Mouse (Mus musculus) liver, embryonic 14.5 days (tissue): Measurements from ENCODE around the gene Hmg20b. TPM values are rescaled to one million over a fixed set of nuclear protein-coding genes. Genes with fewer than 3 reads are reported as not detected.

Experiments
- ATAC-seq: fragments of 200-750 bp; cut with Nextera tagmentation; 2 replicates; pipeline ENCODE4 v1.8.0; 2017; ENCODE audit warnings: moderate number of reproducible peaks, mild to moderate bottlenecking, moderate library complexity; ENCODE audit not compliant: insufficient read depth
- DNase-seq, 3 experiments: peaks; one replicate each; pipeline ENCODE4 v3.0.0-alpha.2; 2012 to 2013; ENCODE audit warnings: low read depth in 3 of 3, low spot score in 3 of 3
- H3K27ac ChIP-seq: fragments of 300-500 bp; sonication (generic); 2 replicates; pipeline ENCODE4 v1.5.1; 2014; ENCODE audit warnings: moderate library complexity, mild to moderate bottlenecking, control low read depth, inconsistent platforms
- H3K27me3 ChIP-seq: fragments of 300-500 bp; sonication (generic); 2 replicates; pipeline ENCODE4 v1.6.1; 2014; ENCODE audit warnings: mild to moderate bottlenecking, low read length, moderate library complexity; ENCODE audit not compliant: control insufficient read depth, insufficient read depth
- H3K36me3 ChIP-seq: fragments of 300-500 bp; sonication (generic); replicated peaks from 2 replicates; pipeline ENCODE4 v1.6.1; 2014; ENCODE audit warnings: low read depth; ENCODE audit not compliant: control insufficient read depth, insufficient read depth
- H3K4me1 ChIP-seq, 2 experiments: fragments of 200-500 bp in 1 of 2; fragments of 300-500 bp in 1 of 2; sonication (generic) in 1 of 2; replicated peaks; 2 replicates each; pipeline ENCODE4 v1.6.1; 2012 to 2014; ENCODE audit warnings: antibody characterized with exemption in 1 of 2, inconsistent platforms in 1 of 2, low read length in 1 of 2; ENCODE audit not compliant: control insufficient read depth in 2 of 2, insufficient read depth in 2 of 2
- H3K4me2 ChIP-seq: fragments of 300-500 bp; sonication (generic); 2 replicates; pipeline ENCODE4 v1.6.1; 2014; ENCODE audit warnings: low read depth, mild to moderate bottlenecking, control low read depth, moderate library complexity
- H3K4me3 ChIP-seq, 2 experiments: fragments of 200-500 bp in 1 of 2; fragments of 300-500 bp in 1 of 2; sonication (generic) in 1 of 2; 2 replicates each; pipeline ENCODE4 v1.5.1; 2012 to 2014; ENCODE audit warnings: low read depth in 2 of 2, low read length in 2 of 2, mild to moderate bottlenecking in 2 of 2, control low read depth in 1 of 2, inconsistent platforms in 1 of 2, moderate library complexity in 1 of 2; ENCODE audit not compliant: insufficient read depth in 1 of 2
- H3K9ac ChIP-seq: fragments of 300-500 bp; sonication (generic); replicated peaks from 2 replicates; pipeline ENCODE4 v1.6.1; 2014; ENCODE audit warnings: mild to moderate bottlenecking, control low read depth, moderate library complexity
- H3K9me3 ChIP-seq: fragments of 300-500 bp; sonication (generic); 2 replicates; pipeline ENCODE4 v1.6.1; 2016; ENCODE audit warnings: low read length, mixed read lengths; ENCODE audit not compliant: control insufficient read depth
- CTCF ChIP-seq: IDR thresholded peaks from 2 replicates; pipeline ENCODE4 v1.5.1; 2016; ENCODE audit warnings: antibody characterized with exemption, low read depth, control low read depth
- EP300 ChIP-seq: IDR thresholded peaks from 2 replicates; pipeline ENCODE4 v1.6.1; 2016; ENCODE audit warnings: antibody characterized with exemption, low read depth
- WGBS: fragments of 180-500 bp; shearing (Covaris S2); extraction: QIAGEN DNeasy Blood & Tissue Kit; methylation state at CpG from one replicate; pipeline ENCODE4 v1.1.7; 2014; ENCODE audit not compliant: insufficient replicate concordance; 5-methylcytosine and 5-hydroxymethylcytosine counted together
- microRNA-seq: library from miRNA; unstranded; fragments of <30 nt; microRNA quantifications from one replicate; pipeline ENCODE4, GENCODE M21; 2016
- polyA plus RNA-seq, 2 experiments: library from polyadenylated mRNA; depleted of rRNA in 1 of 2; stranded (reverse) in 1 of 2; unstranded in 1 of 2; fragments of >200 nt; fragmentation: Nextera tagmentation in 1 of 2; extraction: Ambion mirVana in 1 of 2; gene quantifications; 2 replicates each; pipeline versions ENCODE4 v1.2.1 to v1.2.3; 2012 to 2014

The Hmg20b gene
- polyA plus RNA-seq, 2 experiments = 20.3 to 24.9 TPM

DNA sequence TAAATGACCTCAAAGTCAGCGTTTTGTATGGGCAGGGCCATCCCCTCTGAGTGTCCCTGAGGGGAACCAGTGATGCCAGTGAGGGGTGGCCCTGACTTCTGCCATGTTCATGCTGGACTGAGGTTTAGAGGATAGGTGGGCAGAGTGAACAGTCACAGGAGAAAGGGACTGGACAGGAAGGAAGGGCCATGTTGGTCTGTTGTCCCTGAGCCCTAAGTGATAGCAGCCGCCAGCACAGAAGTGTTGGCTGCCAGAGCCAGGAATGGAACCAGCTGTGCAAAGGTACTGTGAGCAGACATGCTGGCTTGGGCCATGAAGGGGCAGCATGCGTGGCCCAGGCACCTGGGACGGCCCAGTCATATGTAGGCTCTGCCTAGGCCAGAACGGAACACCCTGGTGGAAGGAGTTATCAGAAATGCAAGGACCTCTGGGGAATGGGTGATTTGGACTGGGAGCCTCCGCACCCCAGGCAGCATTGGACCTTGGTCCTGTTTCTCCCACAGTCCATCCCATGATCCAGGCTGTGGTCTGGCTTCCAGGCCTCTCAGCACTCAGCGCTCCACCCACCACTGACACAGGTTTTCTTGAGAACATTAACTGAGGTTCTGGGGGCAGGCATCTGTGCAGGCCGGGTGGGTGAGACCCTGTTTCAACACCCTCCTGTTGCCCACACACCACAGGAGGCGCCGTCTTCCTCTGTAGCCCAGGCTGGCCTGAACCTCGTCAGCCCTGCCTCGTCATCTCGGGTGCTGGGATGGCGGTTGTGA, 50.5 kb downstream of the Hmg20b start:
- DNase-seq = no peak
- Histone ChIP-seq H3K36me3 (no peaks in the 10 kb centered on the region), H3K27ac (peak overlapping the region; percentile 4), H3K4me2 (no peak overlapping the region; the same call in 1 of the 2 replicates), H3K9me3 (no peaks in the 10 kb centered on the region), H3K4me1 (peaks cover 19 to 54% of the 10 kb centered on the region in 2 experiments), H3K9ac (no peak overlapping the region), H3K4me3 (no peak overlapping the region), H3K27me3 (no peaks in the 10 kb centered on the region)
- TF ChIP-seq EP300 (no peak), CTCF (peak; percentile 11; the same call in 1 of the 2 replicates)
- ATAC-seq = 0 out of 2 replicates have a peak, but pooled peaks have one; percentile 2
- WGBS = 61% methylated on average over 14 of the region's 14 CpGs

DNA sequence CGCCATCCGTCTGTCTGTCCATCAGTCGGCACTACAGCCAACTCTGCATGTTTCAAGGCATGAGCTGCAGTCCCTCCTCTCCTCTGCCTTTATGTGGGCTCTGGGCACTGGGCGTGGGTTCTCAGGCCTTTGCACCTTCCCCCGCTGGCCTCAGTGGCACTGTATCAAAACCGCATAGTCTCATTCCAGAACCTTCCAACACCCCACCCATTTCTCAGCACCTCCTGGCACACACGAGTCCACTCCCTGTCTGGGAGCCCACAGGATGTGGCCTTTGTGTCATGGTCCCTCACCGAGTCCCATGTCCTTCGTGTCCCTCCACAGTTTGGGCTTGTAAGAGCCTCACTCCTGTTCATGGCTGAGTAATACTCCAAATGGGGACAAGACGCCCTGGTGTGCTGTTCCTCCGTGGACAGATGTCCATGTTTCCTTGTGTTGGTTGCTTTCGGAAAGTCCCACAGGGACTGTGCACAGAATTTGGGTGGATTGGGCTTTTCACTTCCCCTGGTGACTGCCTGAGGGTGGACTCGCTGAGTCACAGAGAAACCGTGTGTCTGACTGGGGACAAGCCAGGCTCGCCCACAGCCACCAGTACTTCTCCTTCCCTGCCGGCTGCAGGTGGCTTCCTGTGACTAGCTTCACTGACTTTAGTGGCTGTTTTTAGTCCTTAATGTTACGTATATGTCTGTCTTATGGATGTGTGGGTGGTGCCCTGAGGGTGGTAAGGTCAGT, 51.7 kb downstream of the Hmg20b start:
- TF ChIP-seq CTCF = no peak
- ATAC-seq (no peak), DNase-seq (no peak)
- peaks cover 25 to 58% of the 10 kb centered on the region in 2 experiments for H3K4me1 ChIP-seq
- H3K36me3 ChIP-seq = no peaks in the 10 kb centered on the region
- H3K27me3 ChIP-seq = no peaks in the 10 kb centered on the region
- H3K9ac ChIP-seq = no peak overlapping the region
- WGBS = 63% methylated on average over 17 of the region's 17 CpGs
- no peak overlapping the region for H3K4me2 ChIP-seq
- no peak overlapping the region; the same call in none of the 2 replicates for H3K27ac ChIP-seq
- no peaks in the 10 kb centered on the region for H3K9me3 ChIP-seq
- H3K4me3 ChIP-seq = no peak overlapping the region

- Histone ChIP-seq H3K9me3 (no peaks in the 10 kb centered on the region), H3K27me3 (no peaks in the 10 kb centered on the region), H3K27ac (no peak overlapping the region), H3K4me3 (no peak overlapping the region), H3K4me2 (no peak overlapping the region; the same call in 1 of the 2 replicates), H3K9ac (no peak overlapping the region), H3K36me3 (no peaks in the 10 kb centered on the region), H3K4me1 (peaks cover 18 to 51% of the 10 kb centered on the region in 2 experiments)
- DNase-seq (no peak), ATAC-seq (no peak)
- TF ChIP-seq CTCF (no peak), EP300 (no peak)
- 24% methylated on average over 10 of the region's 10 CpGs for WGBS
These were observed 52.4 kb downstream of the Hmg20b start for GRCm38 (mm10) chr10:81297845-81298244.

DNA sequence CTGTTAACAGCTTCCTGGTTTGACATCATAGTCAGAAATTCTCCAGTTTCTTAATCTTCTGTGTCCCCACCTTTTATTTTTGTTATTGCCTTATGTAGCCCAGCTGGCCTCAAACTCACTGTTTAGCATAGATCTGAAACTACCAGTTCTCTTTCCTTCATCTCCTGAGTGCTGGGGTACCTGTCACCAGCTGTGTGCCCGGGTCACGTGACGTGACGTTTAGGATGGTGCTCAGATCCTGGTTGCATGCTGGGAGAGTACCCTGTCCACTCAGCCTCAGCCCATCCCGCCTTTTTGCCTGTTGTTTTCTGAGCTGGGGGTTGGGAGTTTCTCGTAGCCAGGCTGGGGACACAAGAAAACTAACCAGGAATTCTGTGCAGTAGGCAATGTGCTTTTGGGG, 53.0 kb downstream of the Hmg20b start:
- no peak overlapping the region for H3K9ac ChIP-seq
- no peak for ATAC-seq
- WGBS = 57% methylated on average over 6 of the region's 6 CpGs
- no peak overlapping the region for H3K4me3 ChIP-seq
- no peaks in the 10 kb centered on the region for H3K27me3 ChIP-seq
- DNase-seq = no peak
- TF ChIP-seq EP300 = no peak
- TF ChIP-seq CTCF = no peak
- H3K36me3 ChIP-seq = no peaks in the 10 kb centered on the region
- no peak overlapping the region for H3K27ac ChIP-seq
- H3K4me1 ChIP-seq = peaks cover 12 to 48% of the 10 kb centered on the region in 2 experiments
- H3K9me3 ChIP-seq = no peaks in the 10 kb centered on the region
- no peak overlapping the region for H3K4me2 ChIP-seq

Small RNA genes within 50 kb of the gene (microRNA-seq; reads per million reads assigned to microRNA genes)
- not detected for gene Mir6913

Other genes with a start within 250 kb of the Hmg20b start
Only the 30 nearest of the 32 such genes appear.
- 15.2 and 16.3 TPM in 2 replicates for gene Zbtb7a, start 215.3 kb downstream of the Hmg20b start, polyA plus RNA-seq (2012; rRNA removed)
- gene Zbtb7a, start 215.3 kb downstream of the Hmg20b start, polyA plus RNA-seq (2014; fragmentation: Nextera tagmentation; extraction: Ambion mirVana) = 25.1 and 30.8 TPM in 2 replicates
- 11.2 and 13.2 TPM in 2 replicates for gene Pias4, start 182.6 kb downstream of the Hmg20b start, polyA plus RNA-seq (2012; rRNA removed)
- gene Pias4, start 182.6 kb downstream of the Hmg20b start, polyA plus RNA-seq (2014; fragmentation: Nextera tagmentation; extraction: Ambion mirVana) = 14.9 and 19.0 TPM in 2 replicates
- 476 and 570 TPM in 2 replicates for gene Eef2, start 173.8 kb downstream of the Hmg20b start, polyA plus RNA-seq (2012; rRNA removed)
- gene Eef2, start 173.8 kb downstream of the Hmg20b start, polyA plus RNA-seq (2014; fragmentation: Nextera tagmentation; extraction: Ambion mirVana) = 233 and 270 TPM in 2 replicates
- gene Dapk3, start 167.5 kb downstream of the Hmg20b start, polyA plus RNA-seq (2012; rRNA removed) = 16.6 and 17.6 TPM in 2 replicates
- 13.0 and 16.5 TPM in 2 replicates for gene Dapk3, start 167.5 kb downstream of the Hmg20b start, polyA plus RNA-seq (2014; fragmentation: Nextera tagmentation; extraction: Ambion mirVana)
- not detected in 2 replicates for gene 4930442H23Rik, start 166.6 kb downstream of the Hmg20b start, polyA plus RNA-seq (2012; rRNA removed)
- gene 4930442H23Rik, start 166.6 kb downstream of the Hmg20b start, polyA plus RNA-seq (2014; fragmentation: Nextera tagmentation; extraction: Ambion mirVana) = not detected in 2 replicates
- gene Nmrk2, start 148.4 kb downstream of the Hmg20b start, polyA plus RNA-seq (2012; rRNA removed) = not detected in 2 replicates
- not detected in 2 replicates for gene Nmrk2, start 148.4 kb downstream of the Hmg20b start, polyA plus RNA-seq (2014; fragmentation: Nextera tagmentation; extraction: Ambion mirVana)
- gene Atcay, start 119.6 kb downstream of the Hmg20b start, polyA plus RNA-seq (2012; rRNA removed) = 0.01 and 0.14 TPM in 2 replicates
- not detected in 2 replicates for gene Atcay, start 119.6 kb downstream of the Hmg20b start, polyA plus RNA-seq (2014; fragmentation: Nextera tagmentation; extraction: Ambion mirVana)
- 0.39 and 0.46 TPM in 2 replicates for gene Zfr2, start 117.3 kb downstream of the Hmg20b start, polyA plus RNA-seq (2012; rRNA removed)
- gene Zfr2, start 117.3 kb downstream of the Hmg20b start, polyA plus RNA-seq (2014; fragmentation: Nextera tagmentation; extraction: Ambion mirVana) = 0.21 and 0.38 TPM in 2 replicates
- 0.74 and 1.1 TPM in 2 replicates for gene Matk, start 97.5 kb downstream of the Hmg20b start, polyA plus RNA-seq (2012; rRNA removed)
- 1.3 and 1.6 TPM in 2 replicates for gene Matk, start 97.5 kb downstream of the Hmg20b start, polyA plus RNA-seq (2014; fragmentation: Nextera tagmentation; extraction: Ambion mirVana)
- gene Mrpl54, start 83.5 kb downstream of the Hmg20b start, polyA plus RNA-seq (2012; rRNA removed) = 42.8 and 49.9 TPM in 2 replicates
- gene Mrpl54, start 83.5 kb downstream of the Hmg20b start, polyA plus RNA-seq (2014; fragmentation: Nextera tagmentation; extraction: Ambion mirVana) = 113 and 120 TPM in 2 replicates
- gene Apba3, start 83.5 kb downstream of the Hmg20b start, polyA plus RNA-seq (2012; rRNA removed) = 14.3 and 14.6 TPM in 2 replicates
- 15.7 and 16.1 TPM in 2 replicates for gene Apba3, start 83.5 kb downstream of the Hmg20b start, polyA plus RNA-seq (2014; fragmentation: Nextera tagmentation; extraction: Ambion mirVana)
- 0.38 and 0.40 TPM in 2 replicates for gene Tjp3, start 58.9 kb downstream of the Hmg20b start, polyA plus RNA-seq (2012; rRNA removed)
- 0.20 and 0.37 TPM in 2 replicates for gene Tjp3, start 58.9 kb downstream of the Hmg20b start, polyA plus RNA-seq (2014; fragmentation: Nextera tagmentation; extraction: Ambion mirVana)
- 12.8 and 13.1 TPM in 2 replicates for gene Pip5k1c, start 57.5 kb downstream of the Hmg20b start, polyA plus RNA-seq (2012; rRNA removed)
- gene Pip5k1c, start 57.5 kb downstream of the Hmg20b start, polyA plus RNA-seq (2014; fragmentation: Nextera tagmentation; extraction: Ambion mirVana) = 10.5 and 12.5 TPM in 2 replicates
- gene Cactin, start 29.4 kb downstream of the Hmg20b start, polyA plus RNA-seq (2012; rRNA removed) = 20.8 and 24.3 TPM in 2 replicates
- gene Cactin, start 29.4 kb downstream of the Hmg20b start, polyA plus RNA-seq (2014; fragmentation: Nextera tagmentation; extraction: Ambion mirVana) = 12.1 and 16.6 TPM in 2 replicates
- gene Tbxa2r, start 21.7 kb downstream of the Hmg20b start, polyA plus RNA-seq (2012; rRNA removed) = 2.4 and 3.1 TPM in 2 replicates
- 1.9 and 3.3 TPM in 2 replicates for gene Tbxa2r, start 21.7 kb downstream of the Hmg20b start, polyA plus RNA-seq (2014; fragmentation: Nextera tagmentation; extraction: Ambion mirVana)
- 0.01 TPM in 2 replicates for gene Gipc3, start 7.2 kb downstream of the Hmg20b start, polyA plus RNA-seq (2012; rRNA removed)
- not detected in 2 replicates for gene Gipc3, start 7.2 kb downstream of the Hmg20b start, polyA plus RNA-seq (2014; fragmentation: Nextera tagmentation; extraction: Ambion mirVana)
- 8.4 and 9.3 TPM in 2 replicates for gene Mfsd12, start 7.0 kb upstream of the Hmg20b start, polyA plus RNA-seq (2012; rRNA removed)
- gene Mfsd12, start 7.0 kb upstream of the Hmg20b start, polyA plus RNA-seq (2014; fragmentation: Nextera tagmentation; extraction: Ambion mirVana) = 6.1 and 8.3 TPM in 2 replicates
- 0.55 and 0.78 TPM in 2 replicates for gene 4930404N11Rik, start 15.3 kb upstream of the Hmg20b start, polyA plus RNA-seq (2012; rRNA removed)
- 0.44 and 0.60 TPM in 2 replicates for gene 4930404N11Rik, start 15.3 kb upstream of the Hmg20b start, polyA plus RNA-seq (2014; fragmentation: Nextera tagmentation; extraction: Ambion mirVana)
- 73.1 and 86.2 TPM in 2 replicates for gene Fzr1, start 28.0 kb upstream of the Hmg20b start, polyA plus RNA-seq (2012; rRNA removed)
- 80.5 and 85.2 TPM in 2 replicates for gene Fzr1, start 28.0 kb upstream of the Hmg20b start, polyA plus RNA-seq (2014; fragmentation: Nextera tagmentation; extraction: Ambion mirVana)
- 29.8 and 32.2 TPM in 2 replicates for gene Dohh, start 33.9 kb upstream of the Hmg20b start, polyA plus RNA-seq (2012; rRNA removed)
- 35.0 and 39.7 TPM in 2 replicates for gene Dohh, start 33.9 kb upstream of the Hmg20b start, polyA plus RNA-seq (2014; fragmentation: Nextera tagmentation; extraction: Ambion mirVana)
- gene Gm48551, start 34.0 kb upstream of the Hmg20b start, polyA plus RNA-seq (2012; rRNA removed) = 1.0 and 1.7 TPM in 2 replicates
- gene Gm48551, start 34.0 kb upstream of the Hmg20b start, polyA plus RNA-seq (2014; fragmentation: Nextera tagmentation; extraction: Ambion mirVana) = 0.37 and 0.47 TPM in 2 replicates
- gene Gm48552, start 38.5 kb upstream of the Hmg20b start, polyA plus RNA-seq (2012; rRNA removed) = 0.78 and 0.90 TPM in 2 replicates
- gene Gm48552, start 38.5 kb upstream of the Hmg20b start, polyA plus RNA-seq (2014; fragmentation: Nextera tagmentation; extraction: Ambion mirVana) = 0.21 and 0.36 TPM in 2 replicates
- 1.6 and 1.9 TPM in 2 replicates for gene Smim24, start 42.6 kb upstream of the Hmg20b start, polyA plus RNA-seq (2012; rRNA removed)
- gene Smim24, start 42.6 kb upstream of the Hmg20b start, polyA plus RNA-seq (2014; fragmentation: Nextera tagmentation; extraction: Ambion mirVana) = 1.7 and 1.8 TPM in 2 replicates
- 1.2 and 1.3 TPM in 2 replicates for gene Nfic, start 105.2 kb upstream of the Hmg20b start, polyA plus RNA-seq (2012; rRNA removed)
- gene Nfic, start 105.2 kb upstream of the Hmg20b start, polyA plus RNA-seq (2014; fragmentation: Nextera tagmentation; extraction: Ambion mirVana) = 4.6 and 7.3 TPM in 2 replicates
- gene Celf5, start 132.2 kb upstream of the Hmg20b start, polyA plus RNA-seq (2012; rRNA removed) = 0.02 and 0.32 TPM in 2 replicates
- not detected in 2 replicates for gene Celf5, start 132.2 kb upstream of the Hmg20b start, polyA plus RNA-seq (2014; fragmentation: Nextera tagmentation; extraction: Ambion mirVana)
- gene Ncln, start 145.9 kb upstream of the Hmg20b start, polyA plus RNA-seq (2012; rRNA removed) = 55.7 and 71.3 TPM in 2 replicates
- 23.7 and 29.4 TPM in 2 replicates for gene Ncln, start 145.9 kb upstream of the Hmg20b start, polyA plus RNA-seq (2014; fragmentation: Nextera tagmentation; extraction: Ambion mirVana)
- gene S1pr4, start 149.7 kb upstream of the Hmg20b start, polyA plus RNA-seq (2012; rRNA removed) = 1.5 and 1.8 TPM in 2 replicates
- gene S1pr4, start 149.7 kb upstream of the Hmg20b start, polyA plus RNA-seq (2014; fragmentation: Nextera tagmentation; extraction: Ambion mirVana) = 1.4 and 1.5 TPM in 2 replicates
- 4.2 and 4.6 TPM in 2 replicates for gene Gna15, start 173.7 kb upstream of the Hmg20b start, polyA plus RNA-seq (2012; rRNA removed)
- gene Gna15, start 173.7 kb upstream of the Hmg20b start, polyA plus RNA-seq (2014; fragmentation: Nextera tagmentation; extraction: Ambion mirVana) = 3.2 and 4.7 TPM in 2 replicates
- 14.8 and 17.0 TPM in 2 replicates for gene Gna11, start 194.7 kb upstream of the Hmg20b start, polyA plus RNA-seq (2012; rRNA removed)
- 17.3 and 17.4 TPM in 2 replicates for gene Gna11, start 194.7 kb upstream of the Hmg20b start, polyA plus RNA-seq (2014; fragmentation: Nextera tagmentation; extraction: Ambion mirVana)
- gene Aes, start 209.0 kb upstream of the Hmg20b start, polyA plus RNA-seq (2012; rRNA removed) = 113 and 134 TPM in 2 replicates
- 139 and 156 TPM in 2 replicates for gene Aes, start 209.0 kb upstream of the Hmg20b start, polyA plus RNA-seq (2014; fragmentation: Nextera tagmentation; extraction: Ambion mirVana)